Mouse (Mus musculus) neural tube, embryonic 14.5 days (tissue): ENCODE results near the gene Gabrg3. TPM values are rescaled to one million over a fixed set of nuclear protein-coding genes. Genes with fewer than 3 reads are reported as not detected.

ENCODE experiments used
- ATAC-seq: fragments of 200-750 bp; cut with Nextera tagmentation; 2 replicates; pipeline ENCODE4 v1.8.0; 2017; ENCODE audit warnings: low read depth, mild to moderate bottlenecking, moderate TSS enrichment, moderate library complexity
- H3K27ac ChIP-seq: fragments of 300-500 bp; sonication (generic); 2 replicates; pipeline ENCODE4 v1.5.1; 2014; ENCODE audit warnings: low read depth, mild to moderate bottlenecking, control low read depth, low read length, moderate library complexity, mixed read lengths
- H3K27me3 ChIP-seq: fragments of 300-500 bp; sonication (generic); 2 replicates; pipeline ENCODE4 v1.6.1; 2014; ENCODE audit warnings: low read length; ENCODE audit not compliant: control insufficient read depth, insufficient read depth
- H3K36me3 ChIP-seq: fragments of 300-500 bp; sonication (generic); 2 replicates; pipeline ENCODE4 v1.6.1; 2014; ENCODE audit warnings: low read length, mixed read lengths; ENCODE audit not compliant: control insufficient read depth, insufficient read depth
- H3K4me1 ChIP-seq: fragments of 300-500 bp; sonication (generic); 2 replicates; pipeline ENCODE4 v1.6.1; 2014; ENCODE audit warnings: low read length; ENCODE audit not compliant: control insufficient read depth, insufficient read depth
- H3K4me2 ChIP-seq: fragments of 300-500 bp; sonication (generic); 2 replicates; pipeline ENCODE4 v1.6.1; 2014; ENCODE audit warnings: mild to moderate bottlenecking, low read depth, low read length, control low read depth
- H3K4me3 ChIP-seq: fragments of 300-500 bp; sonication (generic); 2 replicates; pipeline ENCODE4 v1.5.1; 2014; ENCODE audit warnings: low read depth, low read length, control low read depth, mixed read lengths
- H3K9ac ChIP-seq: fragments of 300-500 bp; sonication (generic); replicated peaks from 2 replicates; pipeline ENCODE4 v1.6.1; 2014; ENCODE audit warnings: low read depth, mild to moderate bottlenecking, control low read depth, low read length, mixed read lengths
- H3K9me3 ChIP-seq: fragments of 300-500 bp; sonication (generic); 2 replicates; pipeline ENCODE4 v1.6.1; 2016; ENCODE audit warnings: low read length; ENCODE audit not compliant: control insufficient read depth
- WGBS: fragments of 180-500 bp; shearing (Covaris S2); extraction: QIAGEN DNeasy Blood & Tissue Kit; methylation state at CpG from one replicate; pipeline ENCODE4 v1.1.7; 2014; 5-methylcytosine and 5-hydroxymethylcytosine counted together
- polyA plus RNA-seq: library from polyadenylated mRNA; unstranded; fragments of >200 nt; fragmentation: Nextera tagmentation; extraction: Ambion mirVana; gene quantifications from 2 replicates; pipeline ENCODE4 v1.2.1, GENCODE M21; 2014

Gene Gabrg3
- polyA plus RNA-seq, 1 experiment from 2014 or later: 16.4 TPM

DNA sequence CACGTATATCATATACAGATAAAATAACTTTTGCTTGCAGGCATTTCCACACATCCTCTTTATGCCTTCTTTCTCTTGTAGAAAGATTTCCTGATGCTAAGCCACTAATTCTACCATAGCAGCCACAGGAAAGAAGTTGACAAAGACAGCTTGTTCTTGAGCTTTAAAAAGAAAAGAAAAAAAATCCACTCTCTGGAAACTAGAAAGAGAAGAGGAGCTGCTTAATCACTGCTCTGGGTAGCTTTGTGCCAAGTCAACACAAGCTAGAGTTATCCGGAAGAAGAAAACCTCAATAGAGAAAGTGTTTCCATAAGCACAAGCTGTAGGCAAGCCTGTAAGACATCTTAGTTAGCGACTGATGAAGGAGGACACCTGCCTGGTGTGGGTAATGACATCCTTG, 321.6 kb downstream of the Gabrg3 start:
- Histone ChIP-seq H3K27ac (no peak overlapping the region), H3K27me3 (no peaks in the 10 kb centered on the region), H3K4me2 (no peak overlapping the region), H3K4me1 (no peaks in the 10 kb centered on the region), H3K9ac (no peak overlapping the region), H3K9me3 (no peaks in the 10 kb centered on the region), H3K4me3 (no peak overlapping the region), H3K36me3 (no peaks in the 10 kb centered on the region)
- no peak for ATAC-seq
- WGBS: 90% methylated on average over 3 of the region's 3 CpGs

DNA sequence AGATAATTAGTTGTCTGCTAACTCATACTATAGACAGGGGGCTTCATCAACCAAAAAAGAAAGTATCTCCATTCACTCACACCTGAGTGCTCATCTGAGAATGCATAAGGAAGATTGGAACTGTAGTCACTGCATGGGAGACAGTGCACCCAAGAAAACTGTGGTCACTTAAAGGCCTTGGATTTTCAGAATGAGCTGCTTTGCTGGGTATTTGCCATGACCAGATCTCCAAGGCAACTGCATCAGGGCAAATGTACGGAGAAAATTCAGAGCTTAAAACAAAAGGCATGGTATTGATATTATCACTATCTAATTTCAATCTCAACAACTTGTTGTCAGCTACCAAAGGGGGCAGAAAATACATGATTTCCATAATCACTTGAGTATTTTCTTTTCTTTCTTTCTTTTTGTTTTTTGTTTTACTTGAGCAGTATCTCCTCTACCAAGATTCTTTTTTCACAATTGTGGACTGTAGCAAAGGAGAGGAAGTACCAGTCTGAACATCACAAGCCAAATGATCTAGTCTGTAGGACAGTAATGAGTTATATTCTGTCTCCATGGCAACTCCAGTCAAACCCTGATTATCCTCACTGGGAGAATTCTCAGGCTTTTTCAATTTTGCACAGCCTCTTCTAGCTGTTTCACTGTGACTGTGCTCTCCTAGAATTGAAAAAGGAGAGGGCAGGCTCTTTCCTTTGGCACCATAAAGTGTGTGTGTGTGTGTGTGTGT, 335.9 kb downstream of the Gabrg3 start:
- peak; percentile 82; the same call in 1 of the 2 replicates for ATAC-seq
- 51% methylated on average over 1 of the region's 1 CpGs for WGBS
- H3K36me3 ChIP-seq: no peaks in the 10 kb centered on the region
- no peak overlapping the region for H3K9ac ChIP-seq
- no peaks in the 10 kb centered on the region for H3K27me3 ChIP-seq
- H3K9me3 ChIP-seq: no peaks in the 10 kb centered on the region
- H3K4me1 ChIP-seq: no peaks in the 10 kb centered on the region
- no peak overlapping the region for H3K4me2 ChIP-seq
- H3K27ac ChIP-seq: no peak overlapping the region
- H3K4me3 ChIP-seq: no peak overlapping the region

- no peak for ATAC-seq
- H3K4me1 ChIP-seq: no peaks in the 10 kb centered on the region
Observed at GRCm38 (mm10) chr7:57037861-57038421, 349.0 kb downstream of the Gabrg3 start.

DNA sequence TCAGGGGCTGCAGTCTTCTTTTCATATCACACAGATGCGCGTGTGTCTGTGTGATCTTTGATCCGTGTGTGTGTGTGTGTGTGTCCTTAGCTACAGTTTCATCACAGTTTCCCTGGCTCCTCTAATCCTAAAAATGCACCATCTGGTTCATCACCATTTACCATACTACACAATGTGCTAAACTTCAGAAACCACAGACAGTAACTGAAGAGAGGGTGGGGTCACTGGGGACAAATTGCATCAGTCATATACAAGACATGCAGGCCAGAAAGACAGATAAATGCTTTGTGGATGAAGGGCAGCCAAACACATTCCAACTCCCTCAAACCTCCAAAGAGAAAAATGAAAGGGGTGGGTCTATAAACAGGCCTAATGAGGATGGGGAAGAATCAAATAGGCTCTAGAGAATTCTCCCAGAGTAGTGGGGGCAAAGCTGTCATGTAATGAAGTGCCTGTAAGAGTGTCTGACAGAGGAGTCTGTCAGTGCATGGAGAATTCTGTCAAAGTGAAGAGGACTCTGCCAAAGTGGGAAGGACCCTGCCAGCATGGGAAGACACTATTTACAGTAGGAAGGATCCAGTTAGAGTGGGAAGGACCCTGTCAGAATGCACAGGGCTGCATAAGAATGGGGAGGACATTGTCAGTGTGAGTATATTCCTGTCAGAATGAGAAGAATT, 386.3 kb downstream of the Gabrg3 start:
- ATAC-seq: no peak

More at GRCm38 (mm10) chr7:57037861-57038421, 349.0 kb downstream of the Gabrg3 start:
- Histone ChIP-seq H3K27ac (no peak overlapping the region), H3K36me3 (no peaks in the 10 kb centered on the region), H3K27me3 (no peaks in the 10 kb centered on the region), H3K9ac (no peak overlapping the region), H3K4me3 (no peak overlapping the region), H3K9me3 (no peaks in the 10 kb centered on the region), H3K4me2 (no peak overlapping the region)
- WGBS: 53% methylated on average over 2 of the region's 2 CpGs

DNA sequence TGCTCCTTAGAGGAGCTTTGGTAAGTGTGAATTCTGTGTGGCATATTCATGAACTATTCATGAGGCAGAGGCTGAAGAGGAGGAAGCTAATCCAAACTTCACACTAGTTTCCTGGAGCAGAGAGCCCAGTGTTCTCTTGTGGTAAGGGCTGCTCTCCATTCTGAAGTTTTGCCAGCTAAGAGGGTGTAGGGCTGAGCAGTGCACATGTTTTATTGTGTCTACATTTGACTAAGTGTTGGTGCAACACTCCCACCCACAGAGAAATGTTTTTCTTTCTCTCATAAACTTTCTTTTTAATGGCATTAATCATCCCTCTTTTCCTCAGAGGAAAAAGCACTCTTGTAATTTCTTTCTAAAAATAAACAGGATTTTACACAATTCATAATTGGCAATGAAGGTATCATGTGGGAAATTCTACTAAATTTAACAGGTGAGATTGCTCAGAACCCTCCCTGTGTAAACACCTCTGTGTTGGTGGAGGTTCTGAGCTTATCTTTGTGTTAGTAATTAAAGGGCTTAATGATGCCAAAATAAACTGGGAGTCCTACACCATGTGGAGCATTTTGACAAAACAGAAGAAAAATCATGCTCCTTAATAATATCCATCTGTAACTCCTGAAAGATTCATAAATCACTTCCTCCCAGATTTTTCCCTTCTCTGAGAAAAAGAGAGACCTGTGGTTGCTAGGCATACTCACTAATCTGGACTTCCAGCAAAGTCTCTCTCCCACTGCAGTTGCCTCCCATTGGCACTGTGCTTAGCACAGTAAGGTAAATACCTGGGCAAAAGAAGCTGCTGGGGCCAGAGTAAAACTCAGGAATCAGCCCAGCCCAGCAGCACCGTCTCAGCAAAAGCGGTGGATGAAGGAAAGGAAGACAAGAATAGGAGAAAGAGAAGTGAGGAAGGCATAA, 389.0 kb downstream of the Gabrg3 start:
- H3K36me3 ChIP-seq: no peaks in the 10 kb centered on the region
- no peak overlapping the region for H3K4me2 ChIP-seq
- H3K4me1 ChIP-seq: no peaks in the 10 kb centered on the region
- no peak overlapping the region for H3K4me3 ChIP-seq
- H3K27me3 ChIP-seq: no peaks in the 10 kb centered on the region
- no peak overlapping the region for H3K9ac ChIP-seq
- no peak overlapping the region for H3K27ac ChIP-seq
- H3K9me3 ChIP-seq: no peaks in the 10 kb centered on the region
- 93% methylated on average over 2 of the region's 2 CpGs for WGBS
- no peak for ATAC-seq

More for the DNA sequence above, 386.3 kb downstream of the Gabrg3 start:
- H3K9ac ChIP-seq: no peak overlapping the region
- no peak overlapping the region for H3K27ac ChIP-seq
- H3K27me3 ChIP-seq: no peaks in the 10 kb centered on the region
- H3K4me1 ChIP-seq: no peaks in the 10 kb centered on the region
- no peaks in the 10 kb centered on the region for H3K9me3 ChIP-seq
- H3K36me3 ChIP-seq: no peaks in the 10 kb centered on the region
- no peak overlapping the region for H3K4me3 ChIP-seq
- no peak overlapping the region for H3K4me2 ChIP-seq
- 96% methylated on average over 3 of the region's 3 CpGs for WGBS

DNA sequence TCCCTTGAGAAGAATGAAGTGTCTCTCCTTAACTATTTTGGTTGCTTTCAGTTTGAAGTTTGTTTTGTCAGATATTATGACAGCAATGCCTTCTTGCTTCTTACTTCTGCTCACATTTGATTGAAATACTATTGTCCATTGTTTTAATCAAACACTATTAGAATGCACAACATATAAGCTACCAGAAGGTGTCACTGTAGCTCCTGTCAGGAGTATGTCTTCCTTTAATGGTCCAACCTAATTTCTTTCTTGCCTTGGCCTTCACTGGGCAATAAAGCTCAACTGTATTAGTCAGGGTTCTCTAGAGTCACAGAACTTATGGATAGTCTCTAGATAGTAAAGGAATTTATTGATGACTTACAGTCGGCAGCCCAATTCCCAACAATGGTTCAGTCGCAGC, 440.6 kb downstream of the Gabrg3 start:
- Histone ChIP-seq H3K4me3 (no peak overlapping the region), H3K36me3 (no peaks in the 10 kb centered on the region), H3K4me2 (no peak overlapping the region), H3K27ac (no peak overlapping the region), H3K9me3 (no peaks in the 10 kb centered on the region), H3K4me1 (no peaks in the 10 kb centered on the region), H3K27me3 (no peaks in the 10 kb centered on the region), H3K9ac (no peak overlapping the region)
- 100% methylated on average over 1 of the region's 2 CpGs for WGBS
- peak; percentile 68; the same call in 1 of the 2 replicates for ATAC-seq

DNA sequence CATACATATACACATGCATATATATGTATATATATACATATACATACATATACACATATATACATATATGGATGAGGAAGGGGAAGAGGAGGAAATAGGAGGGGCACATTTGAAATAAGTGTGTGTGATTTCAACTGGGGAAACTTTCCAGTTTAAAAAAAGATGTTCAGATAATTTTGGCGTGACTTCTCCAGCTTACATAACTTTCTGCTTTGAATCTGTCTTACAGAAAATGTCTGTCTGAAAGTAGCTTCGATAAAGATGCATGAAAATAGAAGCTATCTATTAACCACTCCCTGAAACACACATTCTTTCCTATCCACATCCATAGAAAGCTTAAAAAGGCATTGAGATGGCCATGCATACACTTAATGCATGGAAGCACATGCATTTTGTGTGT, 445.4 kb downstream of the Gabrg3 start:
- no peak overlapping the region for H3K9ac ChIP-seq
- no peak overlapping the region for H3K27ac ChIP-seq
- no peak overlapping the region for H3K4me2 ChIP-seq
- no peak overlapping the region for H3K4me3 ChIP-seq
- H3K36me3 ChIP-seq: no peaks in the 10 kb centered on the region
- H3K9me3 ChIP-seq: no peaks in the 10 kb centered on the region
- no peak for ATAC-seq
- WGBS: 85% methylated on average over 2 of the region's 2 CpGs
- no peaks in the 10 kb centered on the region for H3K4me1 ChIP-seq
- H3K27me3 ChIP-seq: no peaks in the 10 kb centered on the region

DNA sequence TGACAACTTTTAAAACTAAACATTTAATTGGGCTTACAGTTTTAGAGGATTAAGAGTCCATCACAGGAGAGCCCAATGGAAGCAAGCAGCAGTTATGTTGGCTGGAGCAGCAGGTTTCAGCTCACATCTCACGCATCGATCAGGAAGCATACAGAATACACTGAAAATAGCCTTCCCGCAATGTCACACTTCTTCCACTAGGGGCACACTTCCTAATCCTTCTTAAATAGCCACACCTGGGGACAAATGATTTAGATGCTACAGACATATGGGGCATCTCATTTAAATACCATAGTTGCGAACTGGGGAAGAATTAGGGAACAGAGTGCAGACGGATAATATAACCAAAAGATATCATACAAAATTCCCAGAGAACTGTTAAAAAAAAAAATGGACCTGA, 449.0 kb downstream of the Gabrg3 start:
- 78% methylated on average over 5 of the region's 5 CpGs for WGBS
- H3K4me3 ChIP-seq: no peak overlapping the region
- H3K36me3 ChIP-seq: no peaks in the 10 kb centered on the region
- no peak overlapping the region for H3K27ac ChIP-seq
- no peaks in the 10 kb centered on the region for H3K9me3 ChIP-seq
- ATAC-seq: no peak
- H3K4me2 ChIP-seq: no peak overlapping the region
- no peaks in the 10 kb centered on the region for H3K27me3 ChIP-seq
- H3K9ac ChIP-seq: no peak overlapping the region
- no peaks in the 10 kb centered on the region for H3K4me1 ChIP-seq
